Mouse (Mus musculus): Measurements from ENCODE around the gene Rora. TPM values are rescaled to one million over a fixed set of nuclear protein-coding genes. Genes with fewer than 3 reads are reported as not detected.

Gene Rora
- polyA plus RNA-seq, 1 experiment from 2014 or later: 12.3 TPM

- no peaks in the 10 kb centered on the region for H3K36me3 ChIP-seq (ENCODE audit: control insufficient read depth, insufficient read depth, low read length)
- no peaks in the 10 kb centered on the region for H3K9me3 ChIP-seq (ENCODE audit: control insufficient read depth, low read length)
- 20% methylated on average over 5 of the region's 5 CpGs for WGBS
- peaks cover 31% of the 10 kb centered on the region for H3K4me1 ChIP-seq (ENCODE audit: control insufficient read depth, insufficient read depth, low read length)
- H3K9ac ChIP-seq (ENCODE audit: low read depth, low read length): no peak overlapping the region
- no peaks in the 10 kb centered on the region for H3K27me3 ChIP-seq (replicated peaks; ENCODE audit: control insufficient read depth, insufficient read depth, low read length)
- no peak; the same call in 1 of the 2 replicates for ATAC-seq (ENCODE audit: low read depth)
- no peak for DNase-seq (ENCODE audit: low spot score)
- no peak overlapping the region for H3K4me3 ChIP-seq (ENCODE audit: low read depth, low read length)
- H3K27ac ChIP-seq (replicated peaks; ENCODE audit: low read depth, low read length): no peak overlapping the region
- no peak overlapping the region for H3K4me2 ChIP-seq (ENCODE audit: low read depth, low read length)
These were observed 649.3 kb downstream of the Rora start for GRCm38 (mm10) chr9:69302846-69303245.

- Histone ChIP-seq H3K4me2 (ENCODE audit: low read depth, low read length) (no peak overlapping the region), H3K4me3 (ENCODE audit: low read depth, low read length) (no peak overlapping the region), H3K27ac (replicated peaks; ENCODE audit: low read depth, low read length) (no peak overlapping the region), H3K36me3 (ENCODE audit: control insufficient read depth, insufficient read depth, low read length) (no peaks in the 10 kb centered on the region), H3K4me1 (ENCODE audit: control insufficient read depth, insufficient read depth, low read length) (peaks cover 31% of the 10 kb centered on the region), H3K27me3 (replicated peaks; ENCODE audit: control insufficient read depth, insufficient read depth, low read length) (no peaks in the 10 kb centered on the region), H3K9ac (ENCODE audit: low read depth, low read length) (no peak overlapping the region), H3K9me3 (ENCODE audit: control insufficient read depth, low read length) (no peaks in the 10 kb centered on the region)
- DNase-seq (ENCODE audit: low spot score) (no peak), ATAC-seq (ENCODE audit: low read depth) (no peak)
- WGBS: 70% methylated on average over 4 of the region's 4 CpGs
These were observed 649.9 kb downstream of the Rora start for GRCm38 (mm10) chr9:69303346-69303944.

- WGBS: 88% methylated on average over 4 of the region's 4 CpGs
- H3K4me2 ChIP-seq (ENCODE audit: low read depth, low read length): no peak overlapping the region
- no peak overlapping the region for H3K27ac ChIP-seq (replicated peaks; ENCODE audit: low read depth, low read length)
- no peak for DNase-seq (ENCODE audit: low spot score)
- H3K9me3 ChIP-seq (ENCODE audit: control insufficient read depth, low read length): no peaks in the 10 kb centered on the region
- H3K9ac ChIP-seq (ENCODE audit: low read depth, low read length): no peak overlapping the region
- H3K36me3 ChIP-seq (ENCODE audit: control insufficient read depth, insufficient read depth, low read length): no peaks in the 10 kb centered on the region
- H3K4me3 ChIP-seq (ENCODE audit: low read depth, low read length): no peak overlapping the region
- ATAC-seq (ENCODE audit: low read depth): no peak
- peaks cover 31% of the 10 kb centered on the region for H3K4me1 ChIP-seq (ENCODE audit: control insufficient read depth, insufficient read depth, low read length)
- H3K27me3 ChIP-seq (replicated peaks; ENCODE audit: control insufficient read depth, insufficient read depth, low read length): no peaks in the 10 kb centered on the region
These were observed 650.4 kb downstream of the Rora start for GRCm38 (mm10) chr9:69303962-69304361.

- Histone ChIP-seq H3K4me1 (ENCODE audit: control insufficient read depth, insufficient read depth, low read length) (peaks cover 31% of the 10 kb centered on the region), H3K27ac (replicated peaks; ENCODE audit: low read depth, low read length) (no peak overlapping the region), H3K4me2 (ENCODE audit: low read depth, low read length) (no peak overlapping the region), H3K36me3 (ENCODE audit: control insufficient read depth, insufficient read depth, low read length) (no peaks in the 10 kb centered on the region), H3K27me3 (replicated peaks; ENCODE audit: control insufficient read depth, insufficient read depth, low read length) (no peaks in the 10 kb centered on the region), H3K9me3 (ENCODE audit: control insufficient read depth, low read length) (no peaks in the 10 kb centered on the region), H3K9ac (ENCODE audit: low read depth, low read length) (no peak overlapping the region), H3K4me3 (ENCODE audit: low read depth, low read length) (no peak overlapping the region)
- DNase-seq (ENCODE audit: low spot score) (no peak), ATAC-seq (ENCODE audit: low read depth) (no peak)
- WGBS: 45% methylated on average over 10 of the region's 10 CpGs
These were observed 650.9 kb downstream of the Rora start for GRCm38 (mm10) chr9:69304492-69304891.

- Histone ChIP-seq H3K4me3 (ENCODE audit: low read depth, low read length) (no peak overlapping the region), H3K9me3 (ENCODE audit: control insufficient read depth, low read length) (no peaks in the 10 kb centered on the region), H3K27me3 (replicated peaks; ENCODE audit: control insufficient read depth, insufficient read depth, low read length) (no peaks in the 10 kb centered on the region), H3K4me1 (ENCODE audit: control insufficient read depth, insufficient read depth, low read length) (peaks cover 31% of the 10 kb centered on the region), H3K36me3 (ENCODE audit: control insufficient read depth, insufficient read depth, low read length) (no peaks in the 10 kb centered on the region), H3K9ac (ENCODE audit: low read depth, low read length) (no peak overlapping the region), H3K4me2 (ENCODE audit: low read depth, low read length) (no peak overlapping the region), H3K27ac (replicated peaks; ENCODE audit: low read depth, low read length) (no peak overlapping the region)
- WGBS: 67% methylated on average over 3 of the region's 3 CpGs
- ATAC-seq (ENCODE audit: low read depth) (no peak), DNase-seq (ENCODE audit: low spot score) (no peak)
These were observed 651.4 kb downstream of the Rora start for GRCm38 (mm10) chr9:69304991-69305390.

GRCm38 (mm10) chr9:69306734-69307528, 653.3 kb downstream of the Rora start:
- Histone ChIP-seq H3K4me3 (ENCODE audit: low read depth, low read length) (no peak overlapping the region), H3K27ac (replicated peaks; ENCODE audit: low read depth, low read length) (no peak overlapping the region), H3K4me2 (ENCODE audit: low read depth, low read length) (no peak overlapping the region), H3K27me3 (replicated peaks; ENCODE audit: control insufficient read depth, insufficient read depth, low read length) (no peaks in the 10 kb centered on the region), H3K9me3 (ENCODE audit: control insufficient read depth, low read length) (no peaks in the 10 kb centered on the region), H3K36me3 (ENCODE audit: control insufficient read depth, insufficient read depth, low read length) (no peaks in the 10 kb centered on the region), H3K4me1 (ENCODE audit: control insufficient read depth, insufficient read depth, low read length) (peaks cover 25% of the 10 kb centered on the region), H3K9ac (ENCODE audit: low read depth, low read length) (no peak overlapping the region)
- no peak for ATAC-seq (ENCODE audit: low read depth)
- WGBS: 84% methylated on average over 9 of the region's 9 CpGs
- no peak for DNase-seq (ENCODE audit: low spot score)

- ATAC-seq (ENCODE audit: low read depth) (no peak), DNase-seq (ENCODE audit: low spot score) (no peak)
- H3K4me3 ChIP-seq (ENCODE audit: low read depth, low read length): no peak overlapping the region
- H3K4me2 ChIP-seq (ENCODE audit: low read depth, low read length): no peak overlapping the region
- no peaks in the 10 kb centered on the region for H3K36me3 ChIP-seq (ENCODE audit: control insufficient read depth, insufficient read depth, low read length)
- H3K9ac ChIP-seq (ENCODE audit: low read depth, low read length): no peak overlapping the region
- no peaks in the 10 kb centered on the region for H3K27me3 ChIP-seq (replicated peaks; ENCODE audit: control insufficient read depth, insufficient read depth, low read length)
- H3K4me1 ChIP-seq (ENCODE audit: control insufficient read depth, insufficient read depth, low read length): peaks cover 22% of the 10 kb centered on the region
- no peak overlapping the region for H3K27ac ChIP-seq (replicated peaks; ENCODE audit: low read depth, low read length)
- H3K9me3 ChIP-seq (ENCODE audit: control insufficient read depth, low read length): no peaks in the 10 kb centered on the region
- 82% methylated on average over 11 of the region's 11 CpGs for WGBS
These were observed 654.4 kb downstream of the Rora start for GRCm38 (mm10) chr9:69307974-69308373.

GRCm38 (mm10) chr9:69310524-69310923, 656.9 kb downstream of the Rora start:
- H3K27me3 ChIP-seq (replicated peaks; ENCODE audit: control insufficient read depth, insufficient read depth, low read length): no peaks in the 10 kb centered on the region
- peaks cover 14% of the 10 kb centered on the region; the same call in 1 of the 2 replicates for H3K4me1 ChIP-seq (ENCODE audit: control insufficient read depth, insufficient read depth, low read length)
- no peak overlapping the region for H3K27ac ChIP-seq (replicated peaks; ENCODE audit: low read depth, low read length)
- no peaks in the 10 kb centered on the region for H3K9me3 ChIP-seq (ENCODE audit: control insufficient read depth, low read length)
- 32% methylated on average over 12 of the region's 12 CpGs for WGBS
- DNase-seq (ENCODE audit: low spot score) (no peak), ATAC-seq (ENCODE audit: low read depth) (no peak)
- no peak overlapping the region for H3K9ac ChIP-seq (ENCODE audit: low read depth, low read length)
- no peaks in the 10 kb centered on the region for H3K36me3 ChIP-seq (ENCODE audit: control insufficient read depth, insufficient read depth, low read length)
- H3K4me3 ChIP-seq (ENCODE audit: low read depth, low read length): no peak overlapping the region
- H3K4me2 ChIP-seq (ENCODE audit: low read depth, low read length): 0 out of 2 replicates have a peak overlapping the region, but pooled peaks have one; percentile 2

GRCm38 (mm10) chr9:69313297-69313696, 659.7 kb downstream of the Rora start:
- Histone ChIP-seq H3K4me3 (ENCODE audit: low read depth, low read length) (no peak overlapping the region), H3K36me3 (ENCODE audit: control insufficient read depth, insufficient read depth, low read length) (no peaks in the 10 kb centered on the region), H3K27me3 (replicated peaks; ENCODE audit: control insufficient read depth, insufficient read depth, low read length) (no peaks in the 10 kb centered on the region), H3K27ac (replicated peaks; ENCODE audit: low read depth, low read length) (no peak overlapping the region), H3K9ac (ENCODE audit: low read depth, low read length) (no peak overlapping the region), H3K4me2 (ENCODE audit: low read depth, low read length) (no peak overlapping the region), H3K9me3 (ENCODE audit: control insufficient read depth, low read length) (no peaks in the 10 kb centered on the region), H3K4me1 (ENCODE audit: control insufficient read depth, insufficient read depth, low read length) (peaks cover 15% of the 10 kb centered on the region)
- DNase-seq (ENCODE audit: low spot score) (no peak), ATAC-seq (ENCODE audit: low read depth) (no peak)
- WGBS: 73% methylated on average over 3 of the region's 3 CpGs
